Mouse (Mus musculus): ENCODE measurements around the gene Slc2a3. TPM values are rescaled to one million over a fixed set of nuclear protein-coding genes. Genes with fewer than 3 reads are reported as not detected.

The Slc2a3 gene
- polyA plus RNA-seq, 1 experiment from 2014 or later: 2.9 TPM

DNA sequence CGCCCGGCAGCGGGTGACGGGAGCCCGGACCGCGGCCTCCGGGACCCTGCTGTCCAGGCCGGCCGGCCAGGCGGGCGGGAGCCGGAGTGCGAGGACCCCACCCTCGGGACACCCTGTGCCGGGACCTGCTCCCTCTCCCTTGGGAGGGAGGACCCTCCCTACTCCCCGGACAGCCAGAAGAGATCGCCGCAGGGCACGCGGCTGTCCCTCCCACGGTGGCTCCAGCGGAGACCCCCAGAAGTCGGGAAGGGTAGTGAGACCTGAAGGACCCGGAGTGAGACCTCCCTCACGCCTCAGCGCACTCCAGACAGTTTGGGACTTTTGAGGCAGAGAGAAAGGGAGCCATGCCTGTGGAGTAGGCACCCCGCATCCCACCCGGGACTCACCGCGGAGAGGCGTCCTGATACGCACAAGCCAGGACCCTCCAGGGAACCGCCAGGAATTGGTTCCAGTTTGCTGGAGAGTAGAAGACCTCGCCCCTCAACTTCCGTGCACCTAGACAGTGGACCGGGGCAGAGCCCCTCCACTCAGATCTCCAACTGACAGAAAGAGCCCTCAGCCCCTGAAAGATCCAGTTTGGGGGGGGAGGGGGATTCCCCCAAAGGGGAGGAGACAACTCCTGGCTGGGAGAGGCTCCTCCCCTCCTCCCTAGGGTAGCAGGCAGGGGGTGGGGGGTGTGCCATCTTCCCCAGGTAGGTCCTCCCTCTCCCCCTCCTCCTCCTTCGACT, 18.8 kb upstream of the Slc2a3 start:
- 0% methylated on average over 37 of the region's 38 CpGs for WGBS
- Histone ChIP-seq H3K27me3 (replicated peaks; ENCODE audit: control insufficient read depth, insufficient read depth, low read length) (no peaks in the 10 kb centered on the region), H3K27ac (ENCODE audit: low read depth, low read length) (peak overlapping the region; percentile 86), H3K36me3 (ENCODE audit: control insufficient read depth, insufficient read depth) (no peaks in the 10 kb centered on the region), H3K4me3 (ENCODE audit: low read depth, low read length) (peak overlapping the region; percentile 91), H3K9ac (ENCODE audit: low read depth, low read length) (peak overlapping the region; percentile 98), H3K4me1 (replicated peaks; ENCODE audit: control insufficient read depth, insufficient read depth, low read length) (peaks cover 5% of the 10 kb centered on the region; the same call in 1 of the 2 replicates), H3K4me2 (replicated peaks; ENCODE audit: low read depth) (peak overlapping the region; percentile 96), H3K9me3 (ENCODE audit: control insufficient read depth) (no peaks in the 10 kb centered on the region)
- peak; percentile 66 for ATAC-seq
- TF ChIP-seq CTCF (IDR thresholded peaks at IDR 0.05; ENCODE audit: low read depth): no peak

DNA sequence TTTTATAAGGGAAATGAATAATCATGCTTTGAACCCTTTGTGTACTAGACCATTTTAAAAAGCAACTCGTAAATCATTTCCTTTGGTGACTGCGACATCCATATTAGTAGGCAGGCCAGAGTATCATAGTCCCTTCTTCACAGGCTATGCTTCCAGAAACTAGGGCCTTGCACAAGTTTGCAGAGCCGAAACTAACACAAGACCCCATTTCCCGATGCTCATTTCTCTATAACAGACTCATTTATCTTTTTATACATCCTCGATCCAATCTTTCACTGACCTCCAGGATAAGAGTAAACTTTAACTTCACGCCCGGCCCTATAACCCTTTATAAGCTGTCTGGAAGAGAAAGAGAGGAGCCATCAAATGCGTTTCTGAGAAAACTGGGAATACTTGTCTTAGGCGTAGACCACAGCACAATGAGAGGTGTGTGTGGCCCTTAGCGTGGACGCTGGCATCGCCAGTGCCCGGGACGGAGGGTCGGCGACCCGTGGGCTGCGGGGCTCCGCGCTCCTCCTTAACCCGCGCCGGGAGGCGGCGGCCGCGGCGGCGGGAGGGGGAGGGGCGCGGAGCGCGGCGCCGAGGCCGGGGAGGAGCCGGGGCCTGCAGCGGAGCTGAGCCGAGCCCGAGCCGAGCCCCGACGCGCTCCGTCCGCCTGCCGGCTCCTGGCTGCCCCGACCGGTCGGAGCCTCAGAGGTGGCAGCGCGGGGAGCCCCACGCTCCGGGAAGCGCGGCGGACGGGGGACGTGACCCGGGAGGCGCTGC, 18.0 kb upstream of the Slc2a3 start, which contains the start of gene Foxj2:
Gene Foxj2, plus strand, starts transcription at position 609 of the 765 bp plus-strand sequence.
- no peak for TF ChIP-seq CTCF (IDR thresholded peaks at IDR 0.05; ENCODE audit: low read depth)
- no peaks in the 10 kb centered on the region for H3K27me3 ChIP-seq (replicated peaks; ENCODE audit: control insufficient read depth, insufficient read depth, low read length)
- H3K9me3 ChIP-seq (ENCODE audit: control insufficient read depth): no peaks in the 10 kb centered on the region
- H3K27ac ChIP-seq (ENCODE audit: low read depth, low read length): peak within 1 kb of the TSS; percentile 86
- no peaks in the 10 kb centered on the region for H3K36me3 ChIP-seq (ENCODE audit: control insufficient read depth, insufficient read depth)
- 1% methylated on average over 45 of the region's 61 CpGs for WGBS
- peak within 1 kb of the TSS; percentile 96 for H3K4me2 ChIP-seq (replicated peaks; ENCODE audit: low read depth)
- ATAC-seq: peak; percentile 91
- peak within 1 kb of the TSS; percentile 91 for H3K4me3 ChIP-seq (ENCODE audit: low read depth, low read length)
- peaks cover 4% of the 10 kb centered on the region; the same call in 1 of the 2 replicates for H3K4me1 ChIP-seq (replicated peaks; ENCODE audit: control insufficient read depth, insufficient read depth, low read length)
- peak within 1 kb of the TSS; percentile 98 for H3K9ac ChIP-seq (ENCODE audit: low read depth, low read length)

DNA sequence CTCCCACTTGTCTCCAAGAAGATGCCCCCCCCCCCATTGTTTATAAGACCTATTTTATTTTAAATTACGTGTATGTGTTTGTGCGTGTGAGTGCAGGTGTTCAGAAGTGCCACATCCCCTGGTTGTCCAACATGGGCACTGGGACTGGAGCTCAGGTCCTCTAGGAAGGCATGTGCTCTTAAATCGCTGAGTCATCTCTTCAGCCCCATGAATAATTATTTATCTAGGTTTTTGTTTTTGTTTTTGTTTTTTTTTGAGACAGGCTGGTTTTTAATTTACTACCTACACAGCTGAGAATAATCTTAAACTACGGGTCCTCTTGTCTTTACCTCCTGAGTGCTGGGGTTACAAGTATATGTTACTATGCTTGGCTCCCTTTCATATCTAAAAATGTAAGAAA, 12.2 kb upstream of the Slc2a3 start:
- no peak overlapping the region for H3K27ac ChIP-seq (ENCODE audit: low read depth, low read length)
- no peak for TF ChIP-seq CTCF (IDR thresholded peaks at IDR 0.05; ENCODE audit: low read depth)
- H3K9me3 ChIP-seq (ENCODE audit: control insufficient read depth): no peaks in the 10 kb centered on the region
- no peaks in the 10 kb centered on the region for H3K27me3 ChIP-seq (replicated peaks; ENCODE audit: control insufficient read depth, insufficient read depth, low read length)
- H3K36me3 ChIP-seq (ENCODE audit: control insufficient read depth, insufficient read depth): no peaks in the 10 kb centered on the region
- 83% methylated on average over 4 of the region's 4 CpGs for WGBS
- H3K9ac ChIP-seq (ENCODE audit: low read depth, low read length): no peak overlapping the region
- no peak overlapping the region for H3K4me3 ChIP-seq (ENCODE audit: low read depth, low read length)
- ATAC-seq: no peak
- H3K4me1 ChIP-seq (replicated peaks; ENCODE audit: control insufficient read depth, insufficient read depth, low read length): peaks cover 5% of the 10 kb centered on the region; the same call in 1 of the 2 replicates
- no peak overlapping the region for H3K4me2 ChIP-seq (replicated peaks; ENCODE audit: low read depth)

DNA sequence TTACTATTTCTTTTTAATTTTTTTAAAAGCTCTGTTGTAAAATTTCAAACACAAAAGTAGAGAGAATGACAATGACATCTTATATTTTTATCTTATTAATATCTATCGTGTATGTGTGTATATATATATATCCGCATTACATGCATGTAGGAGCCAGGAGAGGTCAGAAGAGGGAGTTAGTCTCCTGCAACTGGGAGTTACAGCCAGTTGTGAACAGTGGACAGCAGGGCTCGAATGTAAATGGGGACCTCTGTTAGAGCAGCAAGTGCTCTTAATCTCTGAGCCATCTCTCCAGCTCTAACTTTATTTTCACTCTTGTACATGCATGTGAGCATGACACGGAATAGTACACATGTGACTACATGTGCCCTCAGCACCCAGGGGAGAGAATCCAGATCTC, 11.3 kb upstream of the Slc2a3 start:
- TF ChIP-seq CTCF (IDR thresholded peaks at IDR 0.05; ENCODE audit: low read depth): no peak
- Histone ChIP-seq H3K4me3 (ENCODE audit: low read depth, low read length) (no peak overlapping the region), H3K27me3 (replicated peaks; ENCODE audit: control insufficient read depth, insufficient read depth, low read length) (no peaks in the 10 kb centered on the region), H3K4me1 (replicated peaks; ENCODE audit: control insufficient read depth, insufficient read depth, low read length) (peaks cover 5% of the 10 kb centered on the region; the same call in 1 of the 2 replicates), H3K9ac (ENCODE audit: low read depth, low read length) (no peak overlapping the region), H3K27ac (ENCODE audit: low read depth, low read length) (no peak overlapping the region), H3K36me3 (ENCODE audit: control insufficient read depth, insufficient read depth) (no peaks in the 10 kb centered on the region), H3K9me3 (ENCODE audit: control insufficient read depth) (no peaks in the 10 kb centered on the region), H3K4me2 (replicated peaks; ENCODE audit: low read depth) (no peak overlapping the region)
- WGBS: 90% methylated on average over 4 of the region's 4 CpGs
- no peak for ATAC-seq

DNA sequence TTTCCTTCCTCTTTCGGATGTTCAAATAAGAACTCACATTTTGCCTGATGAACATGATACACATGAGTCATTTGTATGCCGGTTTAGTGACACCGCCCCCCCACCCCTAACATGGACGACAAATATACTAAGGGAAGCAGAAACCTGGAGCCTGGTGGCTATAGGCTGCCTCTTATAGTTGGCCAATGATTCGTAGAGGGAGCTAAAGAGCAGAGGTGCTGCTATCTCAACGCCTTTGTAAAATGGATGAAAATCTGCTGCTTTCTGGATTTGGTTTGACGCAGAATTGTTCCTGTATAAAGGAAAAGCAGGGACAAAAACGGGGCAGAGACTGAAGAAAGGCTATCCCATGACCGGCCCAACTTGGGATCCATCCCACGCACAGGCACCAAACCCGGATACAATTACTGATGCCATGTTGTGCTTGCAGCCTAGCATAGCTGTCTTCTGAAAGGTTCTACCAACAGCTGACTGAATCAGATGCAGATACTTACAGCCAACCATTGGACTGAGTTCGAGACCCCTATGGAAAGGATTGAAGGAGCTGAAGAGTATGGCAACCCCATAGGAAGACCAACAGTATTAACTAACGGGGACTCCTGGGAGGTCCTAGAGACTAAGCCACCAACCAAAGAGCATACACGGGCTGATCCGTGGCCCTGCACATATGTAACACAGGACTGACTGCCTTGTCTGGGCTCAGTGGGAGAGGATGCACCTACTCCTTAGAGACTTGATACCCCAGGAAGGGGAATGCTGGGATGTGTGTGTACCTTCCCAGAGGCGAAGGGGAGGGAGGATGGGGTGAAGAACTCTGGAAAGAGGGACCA, 10.5 kb upstream of the Slc2a3 start:
- TF ChIP-seq CTCF (IDR thresholded peaks at IDR 0.05; ENCODE audit: low read depth): peak; percentile 64
- Histone ChIP-seq H3K9ac (ENCODE audit: low read depth, low read length) (peak overlapping the region; percentile 78; the same call in 1 of the 2 replicates), H3K27ac (ENCODE audit: low read depth, low read length) (peak overlapping the region; percentile 99), H3K4me2 (replicated peaks; ENCODE audit: low read depth) (peak overlapping the region; percentile 65), H3K4me3 (ENCODE audit: low read depth, low read length) (peak overlapping the region; percentile 56), H3K36me3 (ENCODE audit: control insufficient read depth, insufficient read depth) (no peaks in the 10 kb centered on the region), H3K9me3 (ENCODE audit: control insufficient read depth) (no peaks in the 10 kb centered on the region), H3K27me3 (replicated peaks; ENCODE audit: control insufficient read depth, insufficient read depth, low read length) (no peaks in the 10 kb centered on the region), H3K4me1 (replicated peaks; ENCODE audit: control insufficient read depth, insufficient read depth, low read length) (peaks cover 5% of the 10 kb centered on the region; the same call in 1 of the 2 replicates)
- WGBS: 27% methylated on average over 16 of the region's 16 CpGs
- ATAC-seq: peak; percentile 52

Data from intestine, postnatal 0 days (tissue).